Mouse (Mus musculus) heart, embryonic 13.5 days (tissue): ENCODE results near the gene Dnajc6. TPM values are rescaled to one million over a fixed set of nuclear protein-coding genes. Genes with fewer than 3 reads are reported as not detected.
A peak's percentile ranks its signal among the peaks of the same experiment; 100 is the strongest.

Experiments used
- ATAC-seq: fragments of 200-750 bp; cut with Nextera tagmentation; 2 replicates; pipeline ENCODE4 v1.8.0; 2017; ENCODE audit warnings: moderate TSS enrichment; ENCODE audit not compliant: insufficient number of reproducible peaks, low FRiP score, low TSS enrichment; ENCODE audit errors: extremely low read depth
- H3K27ac ChIP-seq: fragments of 300-500 bp; sonication (generic); replicated peaks from 2 replicates; pipeline ENCODE4 v1.5.1; 2015; ENCODE audit warnings: moderate library complexity, mild to moderate bottlenecking, inconsistent platforms
- H3K27me3 ChIP-seq: fragments of 300-500 bp; sonication (generic); replicated peaks from 2 replicates; pipeline ENCODE4 v1.6.1; 2015; ENCODE audit warnings: mild to moderate bottlenecking, inconsistent platforms
- H3K36me3 ChIP-seq: fragments of 300-500 bp; sonication (generic); 2 replicates; pipeline ENCODE4 v1.6.1; 2015; ENCODE audit warnings: mild to moderate bottlenecking, inconsistent platforms
- H3K4me1 ChIP-seq: fragments of 300-500 bp; sonication (generic); 2 replicates; pipeline ENCODE4 v1.6.1; 2015; ENCODE audit warnings: inconsistent platforms
- H3K4me2 ChIP-seq: fragments of 300-500 bp; sonication (generic); 2 replicates; pipeline ENCODE4 v1.6.1; 2015; ENCODE audit warnings: inconsistent platforms, mild to moderate bottlenecking, moderate library complexity
- H3K4me3 ChIP-seq: fragments of 300-500 bp; sonication (generic); 2 replicates; pipeline ENCODE4 v1.5.1; 2015; ENCODE audit warnings: moderate library complexity, mild to moderate bottlenecking, inconsistent platforms
- H3K9ac ChIP-seq: fragments of 300-500 bp; sonication (generic); 2 replicates; pipeline ENCODE4 v1.6.1; 2015; ENCODE audit warnings: inconsistent platforms, mild to moderate bottlenecking, moderate library complexity
- H3K9me3 ChIP-seq: fragments of 300-500 bp; sonication (generic); 2 replicates; pipeline ENCODE4 v1.6.1; 2016; ENCODE audit warnings: inconsistent platforms
- WGBS: fragments of 180-500 bp; shearing (Covaris S2); methylation state at CpG from one replicate; pipeline ENCODE4 v1.1.7; 2015; ENCODE audit warnings: mixed read lengths; 5-methylcytosine and 5-hydroxymethylcytosine counted together
- polyA plus RNA-seq: library from polyadenylated mRNA; unstranded; fragments of >200 nt; fragmentation: Nextera tagmentation; extraction: Ambion mirVana; gene quantifications from 2 replicates; pipeline ENCODE4 v1.2.1, GENCODE M21; 2015

Dnajc6 gene
- polyA plus RNA-seq, 1 experiment from 2014 or later: 0.16 TPM

- Histone ChIP-seq H3K4me2 (no peak overlapping the region), H3K27ac (no peak overlapping the region), H3K27me3 (no peaks in the 10 kb centered on the region), H3K4me3 (no peak overlapping the region), H3K9me3 (no peaks in the 10 kb centered on the region), H3K4me1 (peaks cover 5% of the 10 kb centered on the region), H3K36me3 (no peaks in the 10 kb centered on the region), H3K9ac (no peak overlapping the region)
- ATAC-seq: no peak
- WGBS: 66% methylated on average over 4 of the region's 4 CpGs
Observed at GRCm38 (mm10) chr4:101643216-101643615, 146.8 kb downstream of the Dnajc6 start.

GRCm38 (mm10) chr4:101646857-101647195, 150.4 kb downstream of the Dnajc6 start:
- Histone ChIP-seq H3K9me3 (no peaks in the 10 kb centered on the region), H3K4me2 (peak overlapping the region; percentile 73), H3K36me3 (no peaks in the 10 kb centered on the region), H3K4me1 (peaks cover 20% of the 10 kb centered on the region), H3K9ac (peak overlapping the region; percentile 83), H3K4me3 (peak overlapping the region; percentile 81), H3K27ac (peak overlapping the region; percentile 77), H3K27me3 (no peaks in the 10 kb centered on the region)
- peak; percentile 2; the same call in 1 of the 2 replicates for ATAC-seq
- 0% methylated on average over 8 of the region's 8 CpGs for WGBS

DNA sequence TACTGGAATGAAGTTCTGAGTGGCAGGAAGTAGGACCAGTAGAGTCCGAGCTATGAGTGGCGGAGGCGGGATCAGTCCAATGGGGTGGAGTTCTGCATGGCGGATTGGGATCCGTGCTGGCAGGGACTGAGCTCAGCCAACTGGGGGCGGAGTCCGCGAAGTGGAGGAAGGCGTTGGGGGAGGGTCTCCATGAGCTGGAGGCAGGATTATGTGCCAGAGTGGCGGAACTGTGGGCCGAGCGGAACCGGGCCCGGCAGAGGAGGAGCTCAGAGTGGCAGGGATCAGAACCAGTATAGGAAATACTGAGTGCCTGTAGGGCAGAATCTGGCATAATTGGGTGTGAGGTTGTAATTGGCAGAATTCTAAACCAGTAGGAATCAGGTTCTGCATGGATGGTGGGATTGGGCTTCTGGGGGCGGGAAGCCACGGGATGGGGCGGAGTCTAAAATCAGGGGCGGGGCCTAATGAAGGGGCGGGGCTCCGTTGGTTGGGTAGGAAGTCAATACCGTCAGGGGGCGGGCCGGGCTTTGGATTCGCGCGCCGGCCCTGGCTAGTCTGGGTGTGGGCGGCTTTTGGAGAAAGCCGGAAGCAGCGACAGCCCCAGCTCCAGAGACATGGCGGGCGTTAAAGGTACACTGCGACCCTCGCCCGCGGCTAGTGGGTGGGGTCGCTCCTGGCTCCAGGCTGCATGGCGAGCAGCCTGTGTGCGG, 150.9 kb downstream of the Dnajc6 start, which contains the start of gene Leprot:
Leprot (plus strand) TSS at position 523 of the 710 bp plus-strand sequence.
- no peaks in the 10 kb centered on the region for H3K36me3 ChIP-seq
- H3K4me3 ChIP-seq: peak within 1 kb of the TSS; percentile 81

GRCm38 (mm10) chr4:101647976-101648642, 151.7 kb downstream of the Dnajc6 start:
- H3K27ac ChIP-seq: peak overlapping the region; percentile 93
- H3K9ac ChIP-seq: peak overlapping the region; percentile 94
- peak overlapping the region; percentile 81 for H3K4me3 ChIP-seq
- H3K4me2 ChIP-seq: peak overlapping the region; percentile 82
- 1% methylated on average over 20 of the region's 20 CpGs for WGBS
- no peaks in the 10 kb centered on the region for H3K9me3 ChIP-seq
- H3K36me3 ChIP-seq: 0 out of 2 replicates have a peak, but pooled peaks cover 6% of the 10 kb centered on the region
- H3K27me3 ChIP-seq: no peaks in the 10 kb centered on the region
- peaks cover 20% of the 10 kb centered on the region for H3K4me1 ChIP-seq
- peak; percentile 0; the same call in 1 of the 2 replicates for ATAC-seq

More for the DNA sequence above, 150.9 kb downstream of the Dnajc6 start, which contains the start of gene Leprot:
- under 1% methylated on average over 39 of the region's 39 CpGs for WGBS
- H3K27me3 ChIP-seq: no peaks in the 10 kb centered on the region
- peaks cover 20% of the 10 kb centered on the region for H3K4me1 ChIP-seq
- H3K9me3 ChIP-seq: no peaks in the 10 kb centered on the region
- H3K9ac ChIP-seq: peak within 1 kb of the TSS; percentile 94
- ATAC-seq: peak; percentile 94
- peak within 1 kb of the TSS; percentile 82 for H3K4me2 ChIP-seq
- peak within 1 kb of the TSS; percentile 93 for H3K27ac ChIP-seq

- peaks cover 20% of the 10 kb centered on the region for H3K4me1 ChIP-seq
- 67% methylated on average over 1 of the region's 1 CpGs for WGBS
- H3K4me3 ChIP-seq: peak overlapping the region; percentile 81
- peak overlapping the region; percentile 82 for H3K4me2 ChIP-seq
- no peaks in the 10 kb centered on the region for H3K9me3 ChIP-seq
- peak overlapping the region; percentile 93 for H3K27ac ChIP-seq
- H3K36me3 ChIP-seq: 0 out of 2 replicates have a peak, but pooled peaks cover 11% of the 10 kb centered on the region
- no peak for ATAC-seq
- H3K27me3 ChIP-seq: no peaks in the 10 kb centered on the region
- H3K9ac ChIP-seq: peak overlapping the region; percentile 94
Observed at GRCm38 (mm10) chr4:101648745-101649144, 152.3 kb downstream of the Dnajc6 start.

DNA sequence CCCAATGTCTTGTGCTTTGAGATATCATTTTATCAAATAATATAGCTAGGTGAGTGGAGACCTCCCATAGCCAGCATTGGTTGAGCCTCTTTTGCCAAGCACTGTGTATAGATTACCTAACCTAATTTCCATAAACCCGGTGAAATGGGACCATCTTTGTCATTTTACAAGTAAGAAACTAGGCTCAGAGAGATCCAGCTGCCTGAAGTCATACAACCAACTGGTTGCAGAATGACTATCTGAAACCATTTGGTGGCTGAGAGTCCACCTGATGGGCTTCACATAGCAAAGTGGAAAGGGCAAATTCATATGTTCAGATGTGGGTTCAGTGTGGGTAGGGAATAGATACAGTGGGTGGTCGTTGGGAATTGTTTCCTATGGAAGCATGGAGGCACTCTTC, 154.5 kb downstream of the Dnajc6 start:
- Histone ChIP-seq H3K27ac (no peak overlapping the region), H3K4me3 (no peak overlapping the region), H3K4me1 (peaks cover 26% of the 10 kb centered on the region), H3K36me3 (peaks cover 20% of the 10 kb centered on the region; the same call in 1 of the 2 replicates), H3K27me3 (no peaks in the 10 kb centered on the region), H3K9me3 (no peaks in the 10 kb centered on the region), H3K9ac (no peak overlapping the region), H3K4me2 (no peak overlapping the region)
- no peak for ATAC-seq
- 71% methylated on average over 2 of the region's 2 CpGs for WGBS

- Histone ChIP-seq H3K4me1 (peaks cover 15% of the 10 kb centered on the region), H3K4me3 (no peak overlapping the region), H3K9me3 (no peaks in the 10 kb centered on the region), H3K9ac (no peak overlapping the region), H3K27ac (no peak overlapping the region), H3K4me2 (no peak overlapping the region), H3K36me3 (peaks cover 49% of the 10 kb centered on the region), H3K27me3 (no peaks in the 10 kb centered on the region)
- no peak for ATAC-seq
- 73% methylated on average over 6 of the region's 6 CpGs for WGBS
Observed at GRCm38 (mm10) chr4:101654256-101654655, 157.8 kb downstream of the Dnajc6 start.

- H3K36me3 ChIP-seq: peaks cover 55% of the 10 kb centered on the region
- no peak overlapping the region for H3K27ac ChIP-seq
- 78% methylated on average over 4 of the region's 4 CpGs for WGBS
- H3K4me1 ChIP-seq: peaks cover 10% of the 10 kb centered on the region; the same call in 1 of the 2 replicates
- no peak overlapping the region for H3K9ac ChIP-seq
- H3K4me2 ChIP-seq: no peak overlapping the region
- ATAC-seq: no peak
- no peak overlapping the region for H3K4me3 ChIP-seq
- H3K27me3 ChIP-seq: no peaks in the 10 kb centered on the region
- H3K9me3 ChIP-seq: no peaks in the 10 kb centered on the region
Observed at GRCm38 (mm10) chr4:101654788-101655414, 158.5 kb downstream of the Dnajc6 start.

GRCm38 (mm10) chr4:101655415-101655790, 159.0 kb downstream of the Dnajc6 start:
- H3K36me3 ChIP-seq: peaks cover 58% of the 10 kb centered on the region
- H3K27me3 ChIP-seq: no peaks in the 10 kb centered on the region
- H3K4me3 ChIP-seq: no peak overlapping the region
- H3K27ac ChIP-seq: no peak overlapping the region
- 68% methylated on average over 7 of the region's 7 CpGs for WGBS
- ATAC-seq: no peak
- H3K4me2 ChIP-seq: no peak overlapping the region
- H3K4me1 ChIP-seq: peaks cover 10% of the 10 kb centered on the region; the same call in 1 of the 2 replicates
- no peak overlapping the region for H3K9ac ChIP-seq
- H3K9me3 ChIP-seq: no peaks in the 10 kb centered on the region

DNA sequence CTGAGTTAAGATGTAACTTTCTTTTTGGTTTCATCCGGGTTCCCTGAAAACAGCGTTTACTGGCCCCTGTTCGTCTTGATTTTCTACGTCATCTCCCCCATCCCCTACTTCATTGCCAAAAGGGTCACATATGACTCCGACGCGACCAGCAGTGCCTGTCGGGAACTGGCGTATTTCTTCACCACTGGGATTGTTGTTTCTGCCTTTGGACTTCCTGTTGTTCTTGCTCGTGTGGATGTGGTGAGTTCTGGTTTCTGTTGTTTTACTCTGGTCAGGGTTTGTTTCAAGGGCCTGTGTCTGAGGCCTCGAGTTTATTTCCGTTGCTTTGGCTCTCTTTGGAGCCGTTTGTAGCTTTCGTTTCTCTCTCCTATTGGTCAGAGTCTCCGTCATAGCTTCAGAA, 159.6 kb downstream of the Dnajc6 start:
- peaks cover 10% of the 10 kb centered on the region; the same call in 1 of the 2 replicates for H3K4me1 ChIP-seq
- no peaks in the 10 kb centered on the region for H3K9me3 ChIP-seq
- H3K27ac ChIP-seq: no peak overlapping the region
- WGBS: 78% methylated on average over 15 of the region's 15 CpGs
- H3K4me3 ChIP-seq: no peak overlapping the region
- H3K36me3 ChIP-seq: peaks cover 64% of the 10 kb centered on the region
- no peak overlapping the region for H3K9ac ChIP-seq
- ATAC-seq: no peak
- no peaks in the 10 kb centered on the region for H3K27me3 ChIP-seq
- no peak overlapping the region for H3K4me2 ChIP-seq

GRCm38 (mm10) chr4:101656956-101657570, 160.6 kb downstream of the Dnajc6 start:
- no peak for ATAC-seq
- Histone ChIP-seq H3K9ac (peak overlapping the region; percentile 28; the same call in 1 of the 2 replicates), H3K4me1 (peaks cover 10% of the 10 kb centered on the region; the same call in 1 of the 2 replicates), H3K4me2 (no peak overlapping the region), H3K27me3 (no peaks in the 10 kb centered on the region), H3K36me3 (peaks cover 75% of the 10 kb centered on the region), H3K27ac (0 out of 2 replicates have a peak overlapping the region, but pooled peaks have one; percentile 20), H3K9me3 (no peaks in the 10 kb centered on the region), H3K4me3 (no peak overlapping the region)
- 28% methylated on average over 6 of the region's 6 CpGs for WGBS
